Mouse (Mus musculus) ES-E14 (cell line): Measurements from ENCODE around the gene Ccdc87.

Experiments used
- CHD2 ChIP-seq: IDR thresholded peaks from 2 replicates; pipeline ENCODE4 v1.6.1; 2014; ENCODE audit warnings: mild to moderate bottlenecking, low read depth, low read length, inconsistent platforms
- HCFC1 ChIP-seq: IDR thresholded peaks from 2 replicates; pipeline ENCODE4 v1.6.1; 2012; ENCODE audit warnings: low read length, inconsistent platforms, borderline replicate concordance; ENCODE audit not compliant: insufficient read depth
- MAFK ChIP-seq: IDR thresholded peaks from 2 replicates; pipeline ENCODE4 v1.6.1; 2014; ENCODE audit warnings: mild to moderate bottlenecking, low read depth, low read length, inconsistent platforms; ENCODE audit not compliant: insufficient read depth
- ZC3H11A ChIP-seq: IDR thresholded peaks from 2 replicates; pipeline ENCODE4 v1.6.1; 2012; ENCODE audit warnings: low read depth, mild to moderate bottlenecking, inconsistent platforms, low read length, borderline replicate concordance
- ZNF384 ChIP-seq: IDR thresholded peaks from 2 replicates; pipeline ENCODE4 v1.6.1; 2012; ENCODE audit warnings: low read depth, low read length, inconsistent platforms

GRCm38 (mm10) chr19:4877785-4878184 lies 38.6 kb downstream of the Ccdc87 start, which contains the start of gene Actn3:
- TF ChIP-seq ZC3H11A (no peak), CHD2 (no peak), HCFC1 (no peak), ZNF384 (no peak), MAFK (no peak)
